Mouse (Mus musculus) midbrain, embryonic 14.5 days (tissue): ENCODE measurements around the gene Il20. TPM values are rescaled to one million over a fixed set of nuclear protein-coding genes. Genes with fewer than 3 reads are reported as not detected.
A peak's percentile ranks its signal among the peaks of the same experiment; 100 is the strongest.

Source experiments
- ATAC-seq: fragments of 200-750 bp; cut with Nextera tagmentation; 2 replicates; pipeline ENCODE4 v1.8.0; 2017; ENCODE audit warnings: moderate number of reproducible peaks, moderate library complexity; ENCODE audit not compliant: low FRiP score, low TSS enrichment
- DNase-seq: peaks from one replicate; pipeline ENCODE4 v3.0.0-alpha.2; 2015
- H3K27ac ChIP-seq: fragments of 300-500 bp; sonication (generic); replicated peaks from 2 replicates; pipeline ENCODE4 v1.5.1; 2014; ENCODE audit warnings: mild to moderate bottlenecking, low read depth, low read length, moderate library complexity
- H3K27me3 ChIP-seq: fragments of 300-500 bp; sonication (generic); 2 replicates; pipeline ENCODE4 v1.6.1; 2014; ENCODE audit warnings: low read length, control low read depth, mixed read lengths; ENCODE audit not compliant: control insufficient read depth, insufficient read depth
- H3K36me3 ChIP-seq: fragments of 300-500 bp; sonication (generic); 2 replicates; pipeline ENCODE4 v1.6.1; 2014; ENCODE audit warnings: low read length, control low read depth; ENCODE audit not compliant: control insufficient read depth, insufficient read depth
- H3K4me1 ChIP-seq: fragments of 300-500 bp; sonication (generic); 2 replicates; pipeline ENCODE4 v1.6.1; 2014; ENCODE audit warnings: mild to moderate bottlenecking, antibody characterized with exemption, low read length, control low read depth; ENCODE audit not compliant: control insufficient read depth, insufficient read depth
- H3K4me2 ChIP-seq: fragments of 300-500 bp; sonication (generic); 2 replicates; pipeline ENCODE4 v1.6.1; 2014; ENCODE audit warnings: mild to moderate bottlenecking, low read length, moderate library complexity
- H3K4me3 ChIP-seq: fragments of 300-500 bp; sonication (generic); replicated peaks from 2 replicates; pipeline ENCODE4 v1.5.1; 2014; ENCODE audit warnings: low read depth, low read length
- H3K9ac ChIP-seq: fragments of 300-500 bp; sonication (generic); replicated peaks from 2 replicates; pipeline ENCODE4 v1.6.1; 2014; ENCODE audit warnings: mild to moderate bottlenecking, low read length, moderate library complexity
- H3K9me3 ChIP-seq: fragments of 300-500 bp; sonication (generic); 2 replicates; pipeline ENCODE4 v1.6.1; 2016; ENCODE audit warnings: low read length, control low read depth, mixed read lengths; ENCODE audit not compliant: control insufficient read depth
- WGBS: fragments of 180-500 bp; shearing (Covaris S2); extraction: QIAGEN DNeasy Blood & Tissue Kit; methylation state at CpG from one replicate; pipeline ENCODE4 v1.1.7; 2014; 5-methylcytosine and 5-hydroxymethylcytosine counted together
- polyA plus RNA-seq: library from polyadenylated mRNA; unstranded; fragments of >200 nt; fragmentation: Nextera tagmentation; extraction: Ambion mirVana; gene quantifications from 2 replicates; pipeline ENCODE4 v1.2.1, GENCODE M21; 2014

Il20 gene
- polyA plus RNA-seq, 1 experiment from 2014 or later: not detected

GRCm38 (mm10) chr1:130876931-130877509, 34.2 kb downstream of the Il20 start:
- DNase-seq (peak; percentile 94), ATAC-seq (no peak)
- H3K9me3 ChIP-seq: no peaks in the 10 kb centered on the region
- H3K4me3 ChIP-seq: no peak overlapping the region
- H3K4me1 ChIP-seq: no peaks in the 10 kb centered on the region
- no peak overlapping the region for H3K9ac ChIP-seq
- H3K27me3 ChIP-seq: peaks cover 10% of the 10 kb centered on the region; the same call in 1 of the 2 replicates
- WGBS: 25% methylated on average over 3 of the region's 3 CpGs
- no peak overlapping the region for H3K4me2 ChIP-seq
- H3K36me3 ChIP-seq: no peaks in the 10 kb centered on the region
- no peak overlapping the region for H3K27ac ChIP-seq

GRCm38 (mm10) chr1:130875910-130876309, 35.3 kb downstream of the Il20 start:
- H3K9me3 ChIP-seq: no peaks in the 10 kb centered on the region
- H3K4me1 ChIP-seq: no peaks in the 10 kb centered on the region
- WGBS: 68% methylated on average over 3 of the region's 3 CpGs
- no peak for ATAC-seq
- H3K4me3 ChIP-seq: no peak overlapping the region
- peaks cover 10% of the 10 kb centered on the region; the same call in 1 of the 2 replicates for H3K27me3 ChIP-seq
- no peak for DNase-seq
- no peaks in the 10 kb centered on the region for H3K36me3 ChIP-seq
- no peak overlapping the region for H3K9ac ChIP-seq
- H3K27ac ChIP-seq: no peak overlapping the region
- H3K4me2 ChIP-seq: no peak overlapping the region

GRCm38 (mm10) chr1:130875139-130875538, 36.1 kb downstream of the Il20 start:
- no peaks in the 10 kb centered on the region for H3K4me1 ChIP-seq
- DNase-seq: peak; percentile 85
- H3K36me3 ChIP-seq: no peaks in the 10 kb centered on the region
- H3K9ac ChIP-seq: no peak overlapping the region
- no peak for ATAC-seq
- WGBS: 38% methylated on average over 3 of the region's 3 CpGs
- H3K4me3 ChIP-seq: no peak overlapping the region
- no peak overlapping the region for H3K27ac ChIP-seq
- no peak overlapping the region for H3K4me2 ChIP-seq
- H3K9me3 ChIP-seq: no peaks in the 10 kb centered on the region
- peaks cover 10% of the 10 kb centered on the region; the same call in 1 of the 2 replicates for H3K27me3 ChIP-seq

- Histone ChIP-seq H3K27ac (no peak overlapping the region), H3K9ac (no peak overlapping the region), H3K4me3 (no peak overlapping the region), H3K4me1 (no peaks in the 10 kb centered on the region), H3K9me3 (no peaks in the 10 kb centered on the region), H3K4me2 (no peak overlapping the region), H3K27me3 (peaks cover 5% of the 10 kb centered on the region; the same call in 1 of the 2 replicates), H3K36me3 (no peaks in the 10 kb centered on the region)
- WGBS: 91% methylated on average over 2 of the region's 2 CpGs
- no peak for ATAC-seq
- no peak for DNase-seq
Measured at GRCm38 (mm10) chr1:130872912-130873311, 38.3 kb downstream of the Il20 start.

GRCm38 (mm10) chr1:130865541-130866221, 45.6 kb downstream of the Il20 start, which contains the start of gene Fcmr:
Gene Fcmr, plus strand, starts transcription at chr1:130865669.
- H3K9me3 ChIP-seq: no peaks in the 10 kb centered on the region
- no peaks in the 10 kb centered on the region for H3K27me3 ChIP-seq
- no peak within 1 kb of the TSS for H3K4me3 ChIP-seq
- H3K36me3 ChIP-seq: no peaks in the 10 kb centered on the region
- 75% methylated on average over 7 of the region's 7 CpGs for WGBS
- H3K4me1 ChIP-seq: no peaks in the 10 kb centered on the region
- ATAC-seq (no peak), DNase-seq (no peak)
- no peak within 1 kb of the TSS for H3K9ac ChIP-seq
- H3K4me2 ChIP-seq: no peak within 1 kb of the TSS
- no peak within 1 kb of the TSS for H3K27ac ChIP-seq

GRCm38 (mm10) chr1:130864741-130865140, 46.5 kb downstream of the Il20 start:
- no peak overlapping the region for H3K4me3 ChIP-seq
- H3K4me2 ChIP-seq: no peak overlapping the region
- no peaks in the 10 kb centered on the region for H3K4me1 ChIP-seq
- ATAC-seq (no peak), DNase-seq (no peak)
- 90% methylated on average over 5 of the region's 5 CpGs for WGBS
- H3K9me3 ChIP-seq: no peaks in the 10 kb centered on the region
- H3K36me3 ChIP-seq: no peaks in the 10 kb centered on the region
- no peak overlapping the region for H3K27ac ChIP-seq
- H3K27me3 ChIP-seq: no peaks in the 10 kb centered on the region
- H3K9ac ChIP-seq: no peak overlapping the region

- Histone ChIP-seq H3K27me3 (no peaks in the 10 kb centered on the region), H3K4me2 (no peak overlapping the region), H3K4me3 (no peak overlapping the region), H3K4me1 (no peaks in the 10 kb centered on the region), H3K27ac (no peak overlapping the region), H3K36me3 (no peaks in the 10 kb centered on the region), H3K9ac (no peak overlapping the region), H3K9me3 (no peaks in the 10 kb centered on the region)
- 93% methylated on average over 4 of the region's 4 CpGs for WGBS
- DNase-seq (no peak), ATAC-seq (no peak)
Measured at GRCm38 (mm10) chr1:130864238-130864637, 47.0 kb downstream of the Il20 start.

- no peak for ATAC-seq
- no peak for DNase-seq
- no peak overlapping the region for H3K4me2 ChIP-seq
- H3K27ac ChIP-seq: no peak overlapping the region
- no peak overlapping the region for H3K4me3 ChIP-seq
- WGBS: 82% methylated on average over 4 of the region's 4 CpGs
- H3K36me3 ChIP-seq: no peaks in the 10 kb centered on the region
- H3K9ac ChIP-seq: no peak overlapping the region
- H3K27me3 ChIP-seq: no peaks in the 10 kb centered on the region
- no peaks in the 10 kb centered on the region for H3K9me3 ChIP-seq
- no peaks in the 10 kb centered on the region for H3K4me1 ChIP-seq
Measured at GRCm38 (mm10) chr1:130857456-130857855, 53.8 kb downstream of the Il20 start.
